Comparison of ENCODE assay signal across 9 mouse cellular contexts in genomic region chr7:110876965-110877364, GRCm38 (mm10). TPM values are rescaled to one million over a fixed set of nuclear protein-coding genes. Genes with fewer than 3 reads are reported as not detected.
DNase-seq lines count a peak whose midpoint lies in the region; ATAC-seq lines count a peak whose summit lies in the region.
"Had no signal": no experiment of that assay in that cellular context is flagged by ENCODE, and none has a peak within 500 bp of the region (broad histone marks: within the 10 kb centered on the region; RNA-seq: fewer than 3 reads in every experiment).

No protein-coding gene starts in this region.

- WGBS in heart, embryonic 11.5 days (ENCODE audit: insufficient replicate concordance), result 48% methylated on average over 4 of the region's 4 CpGs
- 64% methylated on average over 4 of the region's 4 CpGs for WGBS in kidney, embryonic 16.5 days
- 27% methylated on average over 4 of the region's 4 CpGs for WGBS in liver, embryonic 15.5 days (ENCODE audit: insufficient replicate concordance)

- H3K4me2 ChIP-seq in heart, embryonic 11.5 days, result no peak overlapping the region
- no peak overlapping the region for H3K4me2 ChIP-seq in kidney, embryonic 16.5 days (replicated peaks; ENCODE audit: low read depth, low read length)
- no peak overlapping the region for H3K4me2 ChIP-seq in liver, embryonic 15.5 days
- H3K4me2 ChIP-seq: forebrain, embryonic 15.5 days; neural tube, embryonic 13.5 days had no signal

- 0 out of 2 replicates have a peak, but pooled peaks cover 2% of the 10 kb centered on the region for H3K4me1 ChIP-seq in heart, embryonic 11.5 days (ENCODE audit: control insufficient read depth, insufficient read depth, low read length)
- H3K4me1 ChIP-seq in kidney, embryonic 16.5 days (ENCODE audit: insufficient read depth, low read length), result no peaks in the 10 kb centered on the region
- H3K4me1 ChIP-seq in liver, embryonic 15.5 days (replicated peaks), result peaks cover 37% of the 10 kb centered on the region
- H3K4me1 ChIP-seq: forebrain, embryonic 15.5 days; neural tube, embryonic 13.5 days had no signal

- ATAC-seq in heart, embryonic 11.5 days (replicated peaks; ENCODE audit: insufficient number of reproducible peaks, low FRiP score, low TSS enrichment), result 0 out of 2 replicates have a peak, but pooled peaks have one; percentile 36
- ATAC-seq in kidney, embryonic 16.5 days (ENCODE audit: low FRiP score, low TSS enrichment), result peak; percentile 57; the same call in 1 of the 2 replicates
- ATAC-seq in liver, embryonic 15.5 days (ENCODE audit: insufficient read depth), result no peak
- peak; percentile 40 for ATAC-seq in megakaryocyte progenitor cell, adult 5-6 weeks (replicated peaks; ENCODE audit: poor library complexity)
- ATAC-seq: forebrain, embryonic 15.5 days had no signal

- no peak overlapping the region for H3K4me3 ChIP-seq in heart, embryonic 11.5 days (ENCODE audit: low read depth, low read length)
- H3K4me3 ChIP-seq in kidney, embryonic 16.5 days (ENCODE audit: low read length), result no peak overlapping the region
- H3K4me3 ChIP-seq in liver, embryonic 15.5 days (replicated peaks), result no peak overlapping the region
- H3K4me3 ChIP-seq: forebrain, embryonic 15.5 days; neural tube, embryonic 13.5 days had no signal

- peak overlapping the region; percentile 50 for H3K27ac ChIP-seq in heart, embryonic 11.5 days (ENCODE audit: low read depth, low read length)
- H3K27ac ChIP-seq in kidney, embryonic 16.5 days (ENCODE audit: low read length), result peak overlapping the region; percentile 46; the same call in 1 of the 2 replicates
- H3K27ac ChIP-seq in liver, embryonic 15.5 days (replicated peaks), result 0 out of 2 replicates have a peak overlapping the region, but pooled peaks have one; percentile 19
- H3K27ac ChIP-seq: forebrain, embryonic 15.5 days; neural tube, embryonic 13.5 days had no signal

- H3K36me3 ChIP-seq in heart, embryonic 11.5 days (ENCODE audit: control insufficient read depth, insufficient read depth, low read length), result no peaks in the 10 kb centered on the region
- H3K36me3 ChIP-seq in kidney, embryonic 16.5 days (ENCODE audit: insufficient read depth, low read length), result peaks cover 10% of the 10 kb centered on the region; the same call in 1 of the 2 replicates
- no peaks in the 10 kb centered on the region for H3K36me3 ChIP-seq in liver, embryonic 15.5 days (replicated peaks)
- H3K36me3 ChIP-seq: forebrain, embryonic 15.5 days; neural tube, embryonic 13.5 days had no signal

- no peak for DNase-seq in heart, postnatal 4 days
- no peak for DNase-seq in cerebellum, adult 18-20 months
- DNase-seq in layer of hippocampus, postnatal 10 days (ENCODE audit: low spot score in 2 of 2), result no peak

- no peak overlapping the region for H3K9ac ChIP-seq in heart, embryonic 11.5 days (ENCODE audit: low read depth, low read length)
- H3K9ac ChIP-seq in kidney, embryonic 16.5 days (replicated peaks; ENCODE audit: low read length), result no peak overlapping the region
- H3K9ac ChIP-seq in liver, embryonic 15.5 days, result no peak overlapping the region
- H3K9ac ChIP-seq: forebrain, embryonic 15.5 days; neural tube, embryonic 13.5 days had no signal

- no peaks in the 10 kb centered on the region for H3K9me3 ChIP-seq in heart, embryonic 11.5 days (replicated peaks; ENCODE audit: control insufficient read depth, low read length)
- H3K9me3 ChIP-seq in kidney, embryonic 16.5 days (ENCODE audit: low read length), result no peaks in the 10 kb centered on the region
- H3K9me3 ChIP-seq in liver, embryonic 15.5 days (replicated peaks), result no peaks in the 10 kb centered on the region
- H3K9me3 ChIP-seq: forebrain, embryonic 15.5 days; neural tube, embryonic 13.5 days had no signal

- H3K27me3 ChIP-seq in heart, embryonic 11.5 days (ENCODE audit: control insufficient read depth, insufficient read depth, low read length), result no peaks in the 10 kb centered on the region
- no peaks in the 10 kb centered on the region for H3K27me3 ChIP-seq in kidney, embryonic 16.5 days (ENCODE audit: insufficient read depth, low read length)
- no peaks in the 10 kb centered on the region for H3K27me3 ChIP-seq in liver, embryonic 15.5 days
- H3K27me3 ChIP-seq: forebrain, embryonic 15.5 days; neural tube, embryonic 13.5 days had no signal

RNA-seq across cellular contexts. Expression of gene Lyve1, which starts 13.9 kb away (rescaled TPM):
- 3.1 and 3.4 TPM in 2 replicates for polyA plus RNA-seq in heart, embryonic 11.5 days (2014; fragmentation: Nextera tagmentation; extraction: Ambion mirVana)
- total RNA-seq in heart, postnatal 4 days (2021), result 10 to 100 TPM in 1 of 2 experiments, 1 to 10 TPM in 1; 9.0 to 10.2 TPM
- polyA plus RNA-seq in kidney, embryonic 16.5 days (2015; fragmentation: Nextera tagmentation; extraction: Ambion mirVana), result 6.3 and 8.6 TPM in 2 replicates
- polyA plus RNA-seq in liver, embryonic 15.5 days (2015; fragmentation: Nextera tagmentation; extraction: Ambion mirVana), result 23.8 and 24.1 TPM in 2 replicates
- 0.10 TPM in 1 of 2 replicates, not detected in the other for total RNA-seq in megakaryocyte progenitor cell, adult 5-6 weeks (2015)
- not detected in 2 replicates for total RNA-seq in megakaryocyte progenitor cell, adult 5-6 weeks (2017)
- 1 to 10 TPM; 1.8 to 2.8 TPM for total RNA-seq in layer of hippocampus, postnatal 10 days (2021)

RNA-seq across cellular contexts. Expression of gene Rnf141, which starts 32.7 kb away (rescaled TPM):
- polyA plus RNA-seq in heart, embryonic 11.5 days (2014; fragmentation: Nextera tagmentation; extraction: Ambion mirVana), result 34.1 and 35.5 TPM in 2 replicates
- total RNA-seq in heart, postnatal 4 days (2021), result 10 to 100 TPM; 51.9 to 57.6 TPM
- 30.3 and 32.2 TPM in 2 replicates for polyA plus RNA-seq in kidney, embryonic 16.5 days (2015; fragmentation: Nextera tagmentation; extraction: Ambion mirVana)
- 24.7 and 29.0 TPM in 2 replicates for polyA plus RNA-seq in liver, embryonic 15.5 days (2015; fragmentation: Nextera tagmentation; extraction: Ambion mirVana)
- 20.1 and 34.9 TPM in 2 replicates for total RNA-seq in megakaryocyte progenitor cell, adult 5-6 weeks (2015)
- 26.2 and 35.4 TPM in 2 replicates for total RNA-seq in megakaryocyte progenitor cell, adult 5-6 weeks (2017)
- 10 to 100 TPM; 84.3 to 87.3 TPM for total RNA-seq in layer of hippocampus, postnatal 10 days (2021)
